Mouse (Mus musculus) activated CD4-positive, CD25-positive, alpha-beta regulatory T cell, adult 4 months (primary cell): ENCODE measurements around the gene Chkb. TPM values are rescaled to one million over a fixed set of nuclear protein-coding genes. Genes with fewer than 3 reads are reported as not detected.

Experiments used
- ATAC-seq: one replicate; pipeline ENCODE4 v1.8.0; 2017
- polyA plus RNA-seq, 2 experiments: library from polyadenylated mRNA; unstranded; fragments of 100-300 nt; shearing (Covaris generic); gene quantifications; one replicate each; pipeline ENCODE4 v1.2.1; 2017

The Chkb gene
- polyA plus RNA-seq = 10 to 100 TPM; 50.7 to 55.4 TPM

DNA sequence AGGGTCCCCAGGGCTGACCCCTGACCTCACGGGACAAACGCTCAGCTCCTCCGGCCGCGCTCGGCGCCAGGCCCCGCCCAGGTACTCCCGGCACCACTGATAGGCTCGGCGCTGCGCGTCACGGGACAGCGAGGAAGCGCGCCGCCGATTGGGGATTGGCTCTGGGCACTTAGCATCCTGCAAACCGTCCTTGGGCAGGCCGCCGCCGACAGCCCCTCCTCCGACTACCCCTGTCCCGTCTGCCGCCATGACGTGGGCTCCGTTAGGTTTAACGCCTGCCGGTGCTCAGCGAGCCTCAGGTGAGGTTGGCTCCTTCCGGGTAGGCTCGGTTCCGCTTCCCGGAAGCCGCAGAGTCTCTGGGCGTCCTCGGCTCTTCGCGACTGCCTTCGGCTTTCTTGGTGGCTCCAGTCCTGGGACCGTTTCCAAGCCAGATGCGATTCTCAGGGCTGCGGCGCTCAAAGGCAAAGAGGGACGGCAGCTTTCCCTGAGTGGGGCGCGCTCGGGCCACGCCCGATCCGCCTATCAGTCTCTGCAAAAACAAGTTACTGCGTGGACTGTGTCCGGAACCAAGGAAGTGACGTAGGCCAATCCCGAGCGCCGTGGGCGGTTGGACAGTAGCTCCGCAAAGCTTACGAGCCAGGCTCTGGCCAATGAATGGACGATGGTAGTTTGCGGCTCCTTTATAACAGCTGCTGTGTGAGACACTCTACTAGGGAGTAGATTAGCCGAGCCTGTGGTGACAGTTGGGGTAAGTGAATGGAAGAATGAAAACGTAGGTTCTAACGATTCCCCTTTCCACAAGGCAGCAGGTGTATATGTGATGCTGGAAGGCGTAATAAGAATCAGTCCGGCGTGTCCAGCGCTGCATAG is at the start of gene Chkb, which contains the start of the genes C730034F03Rik and Gm44502:
TSS of gene Chkb (minus strand) at position 557 of the 870 bp plus-strand sequence.
TSS of gene C730034F03Rik (plus strand) at position 238 of the 870 bp plus-strand sequence.
TSS of gene Gm44502 (minus strand) at position 345 of the 870 bp plus-strand sequence.
- peak; percentile 92 for ATAC-seq

DNA sequence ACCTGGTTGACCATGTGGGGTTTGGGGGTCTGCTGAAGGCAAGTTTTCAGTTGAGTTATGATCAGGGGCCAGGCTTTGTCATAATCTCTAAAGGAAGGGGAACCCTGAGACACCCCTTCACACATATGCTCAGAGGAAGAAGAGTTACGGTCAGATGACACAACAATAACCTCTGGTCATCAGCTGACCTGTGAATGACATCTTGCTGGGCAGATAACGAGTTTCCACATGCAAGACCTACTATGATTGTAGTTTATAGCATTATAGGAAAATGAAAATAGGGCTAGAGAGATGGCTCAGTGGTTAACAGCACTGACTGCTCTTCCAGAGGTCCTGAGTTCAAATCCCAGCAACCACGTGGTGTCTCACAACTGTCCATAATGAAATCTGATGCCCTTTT is 48.9 kb upstream of the Chkb start:
- no peak for ATAC-seq

DNA sequence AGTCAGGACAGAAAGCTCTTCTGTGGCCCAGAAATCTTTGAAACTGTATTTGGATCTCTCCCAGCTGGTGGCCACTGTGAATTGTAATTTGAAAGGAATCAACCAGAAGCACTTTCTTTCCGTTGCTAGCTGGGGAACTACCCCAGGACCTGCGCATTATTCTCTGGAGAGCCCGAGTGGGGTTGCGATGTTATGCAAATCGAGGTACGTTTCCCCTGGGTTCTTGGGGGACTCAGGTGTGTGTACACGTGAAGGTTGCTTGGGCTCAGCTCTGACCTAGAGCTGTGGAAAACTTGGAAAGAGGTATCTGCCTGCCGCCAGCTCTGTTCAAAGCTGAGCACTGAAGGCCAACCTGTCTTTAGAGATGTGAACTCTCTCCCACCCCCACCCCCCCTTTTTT is 48.1 kb upstream of the Chkb start:
- ATAC-seq = no peak

DNA sequence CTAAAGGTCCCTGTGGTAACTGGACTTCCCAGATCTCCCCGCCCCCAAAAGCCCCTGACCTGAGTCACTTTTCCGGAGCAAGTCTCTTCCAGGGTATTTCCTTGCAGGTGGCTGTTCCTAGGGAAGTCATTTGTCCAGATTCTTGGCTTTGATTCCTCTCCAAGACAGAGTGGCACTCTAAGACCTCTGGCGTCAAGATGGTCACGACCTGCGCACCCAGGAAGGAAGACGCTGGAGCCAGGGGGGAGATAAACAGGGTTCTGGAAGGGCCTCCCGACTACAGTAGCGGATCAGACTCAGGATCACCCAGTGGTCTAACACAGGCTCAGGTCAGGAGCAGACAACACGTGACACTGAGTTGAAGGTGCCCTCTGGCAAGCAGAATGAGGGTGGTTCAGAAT is 47.4 kb upstream of the Chkb start, which contains the start of gene Arsa:
TSS of gene Arsa (minus strand) at position 335 of the 401 bp plus-strand sequence.
- ATAC-seq = no peak

DNA sequence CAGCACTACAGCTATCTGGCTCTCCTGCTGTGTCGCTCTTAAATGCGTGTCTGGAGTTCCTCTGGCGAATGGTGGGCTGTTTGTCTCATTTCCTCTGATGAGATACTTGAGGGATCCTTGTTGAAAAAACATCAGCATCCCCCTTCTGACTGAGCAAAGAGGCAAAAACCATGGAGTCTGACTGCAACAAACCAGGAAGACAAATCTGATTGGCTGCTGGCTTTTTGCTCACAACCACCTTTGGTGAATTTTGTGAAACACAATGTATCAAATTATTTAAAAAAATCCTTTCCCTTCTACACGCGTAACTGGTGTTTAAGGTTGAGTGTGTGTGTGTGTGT is 46.7 kb upstream of the Chkb start:
- ATAC-seq = peak; percentile 36

DNA sequence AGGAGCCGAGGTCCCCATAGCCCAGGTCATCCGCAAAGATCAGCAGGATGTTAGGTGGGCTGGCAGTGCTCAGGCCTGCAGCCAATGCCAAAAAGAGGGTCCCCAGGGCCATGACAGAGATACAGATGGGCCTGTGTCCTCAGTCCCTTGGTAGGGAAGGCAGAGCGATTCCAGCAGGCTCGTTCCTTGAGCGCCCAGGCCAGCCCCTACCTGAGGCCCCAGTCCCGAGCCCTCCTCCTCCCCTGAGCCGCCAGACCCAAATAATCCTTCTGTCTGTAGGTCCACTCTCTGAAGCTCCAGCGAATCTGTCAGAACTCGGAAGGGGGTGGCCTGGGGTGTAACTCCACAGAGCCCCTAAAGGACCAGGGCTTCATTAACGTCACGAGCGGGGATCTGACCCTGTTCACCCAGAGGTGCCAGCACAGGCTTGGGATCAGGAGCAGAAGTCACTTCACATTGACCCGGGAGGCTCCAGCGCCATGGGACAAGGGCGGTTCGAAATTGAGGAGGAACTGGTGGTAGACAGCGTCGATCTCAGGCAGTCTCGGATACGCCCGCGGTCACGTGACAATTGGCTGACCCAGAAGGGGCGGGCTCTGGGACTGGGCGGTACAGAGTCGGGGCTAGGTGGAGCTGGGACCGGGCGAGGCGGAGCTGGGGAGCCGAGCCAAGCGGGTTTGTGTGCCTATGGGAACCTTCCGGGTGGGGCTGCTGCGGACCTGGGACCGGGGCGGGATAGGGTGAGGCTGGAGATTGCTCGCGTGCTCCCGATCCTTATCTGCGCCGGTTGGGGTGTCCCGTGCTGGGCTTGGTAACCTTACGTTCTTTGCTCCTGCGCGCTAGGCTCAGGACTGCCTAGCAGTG is 46.1 kb upstream of the Chkb start:
- ATAC-seq = peak; percentile 99

DNA sequence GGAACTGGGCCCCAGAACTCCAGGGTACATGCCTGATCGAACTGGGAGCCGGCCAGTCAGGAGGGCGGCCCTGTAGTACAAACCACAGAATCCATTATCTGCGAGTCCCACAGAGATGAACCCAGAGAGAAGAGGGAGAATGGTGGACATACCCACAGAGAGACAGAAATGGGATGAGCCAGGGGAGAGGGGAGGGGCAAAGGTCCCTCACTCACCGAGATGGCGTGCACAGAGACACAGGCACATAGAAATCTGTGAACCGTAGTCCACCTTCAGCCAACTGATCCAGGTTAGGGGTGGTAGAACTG is 45.5 kb upstream of the Chkb start:
- no peak for ATAC-seq

DNA sequence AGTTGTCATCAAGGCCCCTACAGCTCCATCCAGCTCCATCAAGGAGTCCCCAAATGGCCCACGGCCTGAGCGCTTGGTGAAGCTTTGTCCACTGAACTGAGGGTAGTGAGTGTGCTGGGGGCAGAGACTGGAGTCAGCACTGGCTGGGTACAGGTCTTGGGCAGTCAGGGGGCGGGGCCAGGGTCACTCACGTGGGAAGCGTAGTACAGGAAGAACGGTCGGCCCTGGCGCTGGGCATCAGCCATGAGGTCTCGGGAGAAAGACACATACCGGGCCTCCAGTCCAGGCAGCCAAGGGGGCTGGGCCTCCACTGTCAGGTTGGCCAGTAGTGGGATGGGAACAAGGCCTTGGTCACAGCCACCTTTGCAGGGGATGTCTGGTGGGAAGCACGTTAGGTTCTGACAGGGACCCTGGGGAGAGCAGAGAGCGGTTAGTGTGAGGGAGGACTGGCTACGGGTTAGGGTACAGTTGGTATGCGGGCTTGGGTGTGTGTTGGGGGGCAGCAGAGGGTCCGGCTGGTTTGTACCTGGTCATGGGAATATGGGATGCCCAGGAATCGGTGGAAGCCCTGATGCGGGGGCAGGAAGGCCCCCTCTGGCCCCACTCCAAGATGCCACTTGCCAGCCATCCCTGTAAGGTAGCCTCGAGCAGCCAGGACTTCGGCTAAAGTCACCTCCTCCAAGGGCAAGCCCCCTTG is 45.0 kb upstream of the Chkb start:
- ATAC-seq = no peak

DNA sequence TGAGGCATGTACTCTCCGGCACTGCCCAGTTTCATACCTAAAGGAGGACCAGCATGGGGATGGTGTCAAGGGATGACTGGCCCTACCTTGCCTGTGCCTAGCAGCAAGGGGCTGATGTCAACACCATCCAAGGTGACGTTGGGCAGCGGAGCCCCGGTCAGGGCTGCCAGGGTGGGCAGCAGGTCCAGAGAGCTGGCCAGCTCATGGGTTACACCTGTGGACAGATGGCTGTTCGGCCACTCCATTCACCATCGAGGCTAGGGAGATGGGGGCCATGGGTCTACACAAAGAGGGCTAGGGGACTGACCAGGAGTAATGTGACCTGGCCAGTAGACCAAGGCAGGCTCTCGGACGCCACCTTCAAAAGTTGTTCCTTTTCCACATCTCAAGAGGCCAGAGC is 44.2 kb upstream of the Chkb start:
- ATAC-seq = no peak

DNA sequence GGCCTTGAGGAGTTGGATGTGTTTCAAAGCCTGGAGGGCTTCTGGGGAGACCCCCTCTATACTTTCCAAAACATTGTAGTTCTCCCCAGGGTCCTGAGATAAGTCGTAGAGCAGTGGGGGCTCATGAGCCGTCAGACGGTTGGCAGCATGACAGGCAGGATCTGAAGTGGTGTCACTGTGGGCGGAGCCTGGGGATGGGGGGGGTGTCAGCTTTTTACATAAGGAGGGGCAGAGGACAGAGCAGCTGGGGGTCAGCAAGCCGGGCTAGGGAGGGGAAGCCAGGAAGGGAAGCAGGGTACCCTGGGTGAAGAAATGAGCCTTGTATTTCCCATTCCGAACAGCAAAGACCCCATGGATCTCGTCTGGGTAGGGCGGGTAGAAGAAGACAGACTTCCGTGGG is 43.7 kb upstream of the Chkb start:
- ATAC-seq = no peak

DNA sequence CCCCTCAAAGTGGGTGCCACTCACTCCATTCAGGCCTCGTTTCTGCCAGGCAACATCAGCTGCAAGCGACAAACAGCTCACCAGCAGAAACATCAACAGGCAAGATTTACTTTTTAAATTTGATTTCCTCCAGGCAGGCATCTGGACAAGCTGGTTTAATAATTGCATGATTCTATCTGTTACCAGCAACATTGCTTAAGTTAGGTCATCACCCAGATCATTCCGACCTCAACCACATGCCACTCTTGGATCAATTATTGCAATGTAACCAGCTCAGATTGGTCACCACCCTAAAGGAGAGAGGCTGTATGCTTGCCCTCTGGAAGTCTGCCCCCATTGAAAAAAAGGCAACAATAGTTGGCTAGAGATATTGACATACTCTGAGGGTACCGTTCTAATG is 41.8 kb upstream of the Chkb start:
- no peak for ATAC-seq

DNA sequence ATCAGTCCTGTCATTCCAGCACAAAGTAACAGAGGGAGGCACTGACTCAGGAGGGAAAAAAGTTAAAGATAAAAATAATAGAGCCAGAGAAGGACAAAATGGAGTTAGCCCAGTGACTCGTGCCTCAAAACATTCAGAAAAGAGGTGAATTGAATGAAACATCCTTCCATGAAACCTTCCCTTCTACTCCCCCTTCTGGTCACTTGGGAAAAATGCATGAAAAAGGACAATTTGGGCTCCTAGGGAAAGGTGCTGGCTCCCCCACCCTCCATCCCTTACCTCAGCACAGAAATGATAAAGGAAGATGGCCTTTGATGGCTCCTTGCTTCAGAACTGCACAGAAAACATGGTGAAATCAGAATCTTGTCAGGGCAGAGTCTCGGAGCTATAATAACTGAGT is 38.9 kb upstream of the Chkb start:
- ATAC-seq = no peak

DNA sequence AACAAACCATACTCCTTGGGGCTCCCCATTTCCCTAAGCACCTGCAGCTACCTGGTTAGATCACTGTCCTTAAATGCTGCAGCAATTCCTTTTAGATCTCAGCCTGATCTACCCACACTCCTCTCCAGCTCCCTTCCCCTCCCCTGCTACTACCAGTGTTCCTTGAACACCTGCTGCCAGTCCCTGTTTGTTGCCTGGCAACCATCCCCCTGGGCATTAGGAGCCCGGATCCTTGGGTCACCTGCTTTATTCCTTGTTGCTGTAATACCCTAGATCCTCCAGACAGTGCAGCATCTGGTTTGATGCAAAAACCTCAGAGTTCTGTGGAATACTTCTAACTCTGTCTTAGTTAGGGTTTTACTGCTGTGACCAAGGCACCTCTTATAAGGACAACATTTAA is 35.3 kb upstream of the Chkb start:
- no peak for ATAC-seq

DNA sequence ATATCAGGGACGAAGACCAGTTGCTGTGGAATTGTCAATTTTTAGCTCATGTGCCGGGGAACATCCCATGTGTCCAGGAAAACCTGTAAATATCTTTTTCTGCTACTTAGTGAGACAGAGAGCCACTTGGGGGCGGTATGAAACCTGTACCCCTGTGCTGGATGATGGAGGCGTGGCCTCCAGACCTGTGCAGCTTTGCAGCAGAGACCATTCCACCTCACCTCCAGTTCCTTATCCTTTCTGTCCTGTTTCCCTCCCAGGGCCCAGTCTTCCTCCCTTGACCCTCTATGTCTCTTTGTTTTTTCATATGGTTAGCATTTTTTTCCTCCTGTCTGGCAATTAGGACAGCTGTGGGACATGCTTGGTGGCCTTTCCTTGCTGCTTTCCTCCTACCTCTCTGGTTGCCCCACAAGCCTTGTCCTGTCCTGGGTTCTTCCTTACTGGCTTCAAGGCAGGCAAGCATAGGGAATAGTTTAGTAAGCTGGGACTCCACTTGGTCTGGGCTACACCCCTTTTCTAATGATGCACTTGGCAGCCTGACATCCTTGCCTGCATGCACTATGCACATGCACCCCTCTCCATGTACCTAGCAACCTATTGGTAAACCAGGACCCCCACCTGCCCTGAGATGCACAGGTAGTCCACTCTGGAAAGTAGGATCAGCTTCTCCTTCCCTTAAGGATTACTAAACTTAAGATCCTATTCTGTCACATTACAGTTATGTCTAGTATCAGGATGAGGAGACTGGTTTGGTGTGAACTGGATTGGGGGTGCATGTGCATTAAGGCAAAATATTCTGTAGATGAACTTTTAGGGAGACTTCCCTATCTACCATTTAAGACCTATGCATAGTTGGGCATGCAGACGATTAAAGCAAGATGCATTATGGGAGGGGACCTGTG is 33.9 kb upstream of the Chkb start:
- no peak for ATAC-seq

DNA sequence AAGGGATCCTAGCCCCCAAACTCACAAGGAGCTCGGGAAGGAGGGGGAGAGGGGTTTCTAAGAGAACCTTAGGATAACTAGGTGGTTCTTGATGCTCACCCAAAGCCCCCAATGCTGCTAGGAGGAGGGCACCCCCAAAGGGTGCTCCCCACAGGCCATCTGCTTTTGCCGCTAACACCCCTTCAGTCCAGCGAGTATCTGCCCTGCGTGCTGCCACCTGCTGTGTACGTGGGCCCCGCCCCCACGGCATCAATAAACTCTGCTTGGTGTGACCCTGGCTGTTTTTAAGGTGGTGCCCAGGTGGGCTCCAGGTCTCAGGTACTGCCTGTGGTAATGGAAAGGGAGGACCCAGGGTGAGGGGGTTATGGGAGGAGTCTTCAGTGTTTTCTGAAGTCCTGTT is 32.5 kb upstream of the Chkb start:
- ATAC-seq = no peak

DNA sequence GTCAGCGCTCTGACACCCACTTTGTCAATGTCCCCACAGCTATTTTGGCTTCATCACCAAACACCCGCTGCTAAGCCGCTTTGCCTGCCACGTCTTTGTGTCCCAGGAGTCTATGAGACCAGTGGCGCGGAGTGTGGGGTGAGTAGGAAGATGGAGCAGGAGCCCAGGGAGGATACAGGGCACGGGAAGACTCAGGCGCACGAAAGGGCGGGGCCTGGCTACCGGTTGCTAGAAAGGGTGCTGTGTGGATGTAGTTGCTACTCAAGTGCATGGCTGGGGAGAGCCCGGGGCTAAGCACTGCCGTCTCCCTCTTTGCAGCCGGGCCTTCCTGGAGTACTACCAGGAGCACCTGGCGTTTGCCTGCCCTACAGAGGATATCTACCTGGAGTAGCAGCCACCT is 31.6 kb upstream of the Chkb start:
- no peak for ATAC-seq

DNA sequence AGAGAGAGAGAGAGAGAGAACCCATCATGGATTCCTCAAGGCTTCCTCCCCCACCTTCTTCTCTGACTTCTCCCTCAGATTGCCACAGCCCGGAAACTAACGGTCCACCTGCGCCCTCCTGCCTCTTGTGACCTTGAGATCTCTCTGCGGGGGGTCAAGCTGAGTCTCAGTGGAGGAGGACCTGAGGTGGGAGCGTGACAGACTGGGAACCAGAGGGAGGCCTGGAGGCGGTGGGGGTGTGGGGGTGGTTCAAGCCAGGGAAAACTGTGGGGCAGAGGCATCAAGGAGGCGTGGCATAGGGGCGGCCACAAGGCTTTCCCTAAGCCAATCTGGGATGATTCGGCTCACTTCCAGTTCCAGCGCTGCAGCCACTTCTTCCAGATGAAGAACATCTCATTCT is 30.6 kb upstream of the Chkb start:
- ATAC-seq = no peak

DNA sequence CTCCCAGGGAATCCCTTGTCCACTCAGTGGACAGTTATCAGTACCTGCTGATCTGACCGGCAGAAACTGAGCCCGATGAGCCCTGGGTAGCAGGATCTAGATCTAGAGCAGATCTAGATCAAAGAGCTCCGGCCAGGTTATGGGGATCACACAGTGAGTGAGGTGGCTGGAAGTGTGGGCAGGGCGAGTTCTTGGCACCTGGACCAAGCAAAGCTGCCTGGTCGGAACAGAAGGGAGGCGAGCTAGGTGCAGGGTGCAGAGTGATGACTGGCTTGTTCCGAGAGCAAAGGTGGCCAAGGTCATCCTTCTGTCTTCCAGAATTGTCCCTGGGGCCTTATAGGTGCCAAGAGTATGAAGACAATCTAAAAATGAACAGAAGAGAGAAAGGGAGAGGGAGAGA is 30.1 kb upstream of the Chkb start:
- ATAC-seq = no peak

DNA sequence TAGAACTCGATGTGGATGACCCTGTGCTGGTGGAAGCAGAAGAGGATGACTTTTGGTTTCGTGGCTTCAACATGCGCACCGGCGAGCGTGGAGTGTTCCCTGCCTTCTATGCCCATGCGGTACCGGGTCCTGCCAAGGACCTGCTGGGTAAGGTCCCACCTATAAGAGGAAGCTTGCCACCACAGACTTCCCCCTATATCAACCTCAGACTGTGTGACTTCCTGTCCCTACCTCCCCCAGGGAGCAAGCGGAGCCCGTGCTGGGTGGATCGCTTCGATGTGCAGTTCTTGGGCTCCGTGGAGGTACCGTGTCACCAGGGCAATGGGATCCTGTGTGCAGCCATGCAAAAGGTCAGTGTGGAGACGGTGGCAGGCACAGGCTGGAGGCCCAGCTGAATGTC is 29.2 kb upstream of the Chkb start:
- peak; percentile 57 for ATAC-seq

DNA sequence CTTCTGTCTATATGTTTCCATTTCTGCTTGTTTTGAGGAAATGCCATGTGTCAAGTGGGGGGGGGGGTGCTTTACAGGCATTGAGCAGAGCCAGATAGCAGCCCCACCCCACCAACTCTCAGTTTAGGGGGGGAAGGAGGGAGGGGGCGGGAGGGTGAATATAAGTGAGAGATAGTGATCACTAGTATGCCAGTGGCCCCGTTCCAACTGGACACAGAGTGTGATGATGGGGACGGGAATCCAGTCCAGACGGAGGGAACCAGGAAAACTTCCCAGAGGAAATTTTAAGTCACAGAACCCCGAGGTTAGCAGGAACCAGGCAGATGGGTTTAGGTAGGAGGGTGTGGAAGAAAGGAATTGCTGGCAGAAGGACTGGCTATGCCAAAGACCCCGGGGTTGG is 25.9 kb upstream of the Chkb start:
- ATAC-seq = no peak

DNA sequence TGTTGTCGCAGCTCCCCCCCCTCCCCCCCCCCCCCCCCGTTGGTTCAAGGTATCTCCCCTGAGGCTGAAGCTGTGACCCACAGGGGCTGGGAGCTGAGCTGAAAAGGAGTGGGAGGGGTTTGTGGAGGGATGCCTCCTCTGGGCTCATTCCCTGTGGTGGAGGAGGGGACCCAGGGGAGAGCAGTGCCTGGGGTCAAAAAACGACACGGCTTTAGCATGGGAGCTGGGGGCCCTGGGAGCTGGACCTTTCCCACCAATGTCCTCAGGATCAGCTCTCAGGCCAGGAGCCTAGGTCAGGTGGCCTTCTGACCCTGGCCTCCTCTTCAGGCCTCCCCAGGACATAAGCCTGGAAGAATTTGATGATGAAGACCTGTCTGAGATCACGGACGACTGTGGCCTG is 25.1 kb upstream of the Chkb start:
- ATAC-seq = no peak

DNA sequence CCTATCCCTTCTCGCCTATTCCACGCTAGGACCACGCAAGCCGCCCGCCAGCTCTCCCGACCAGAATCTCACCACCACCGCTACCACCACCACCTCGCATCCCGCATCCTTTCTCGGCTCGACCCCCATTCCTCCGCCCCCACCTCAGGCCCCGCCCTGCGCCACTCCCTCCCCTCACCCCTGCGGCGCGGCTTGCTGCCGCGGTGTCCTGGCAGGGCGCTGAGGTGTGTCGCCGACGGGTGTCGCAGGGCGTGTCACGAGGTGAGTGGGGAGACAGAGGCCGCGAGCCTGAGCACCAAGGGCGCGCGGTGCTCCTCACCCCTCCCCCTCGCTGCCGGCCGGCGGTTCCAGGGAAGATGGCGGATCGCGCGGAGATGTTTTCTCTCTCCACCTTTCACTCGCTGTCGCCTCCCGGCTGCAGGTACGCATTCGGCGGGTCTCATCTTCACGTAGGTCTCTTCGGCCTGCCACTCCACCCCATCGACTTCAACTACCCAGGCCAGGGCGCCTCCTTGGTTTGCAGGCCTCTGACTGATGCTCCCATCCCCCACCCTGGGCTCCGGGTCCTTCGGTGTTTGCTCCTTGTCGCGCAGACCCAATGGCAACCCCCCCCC is 24.3 kb upstream of the Chkb start, which contains the start of gene Mapk8ip2:
TSS of gene Mapk8ip2 (plus strand) at position 49 of the 614 bp plus-strand sequence.
- ATAC-seq = no peak
